Mouse (Mus musculus) C2C12 (cell line): ENCODE results near the gene Hbb-y. TPM values are rescaled to one million over a fixed set of nuclear protein-coding genes. Genes with fewer than 3 reads are reported as not detected.
"Not testable (repeated sequence)": the region's sequence is repeated elsewhere in the genome, so short reads cannot be mapped to it uniquely, and the experiment has no call there.

Experiments
- H3K27me3 ChIP-seq: one replicate; pipeline ENCODE4 v1.6.1; 2011; ENCODE audit not compliant: control insufficient read depth, insufficient read depth, insufficient read length
- H3K36me3 ChIP-seq: one replicate; pipeline ENCODE4 v1.6.1; 2011; ENCODE audit not compliant: control insufficient read depth, insufficient read depth
- H3K4me3 ChIP-seq: one replicate; pipeline ENCODE4 v1.5.1; 2011; ENCODE audit warnings: mild to moderate bottlenecking, control low read depth; ENCODE audit not compliant: poor library complexity, insufficient read depth, severe bottlenecking
- H3K79me2 ChIP-seq: one replicate; pipeline ENCODE4 v1.6.1; 2011; ENCODE audit not compliant: control insufficient read depth, insufficient read depth
- H3K79me3 ChIP-seq: one replicate; pipeline ENCODE4 v1.6.1; 2011; ENCODE audit warnings: low read depth, control low read depth
- H3ac ChIP-seq: one replicate; pipeline ENCODE3; 2011; ENCODE audit warnings: low read depth; ENCODE audit not compliant: control insufficient read depth, insufficient read length
- CEBPB ChIP-seq: IDR thresholded peaks from one replicate; pipeline ENCODE4 v1.6.1; 2011; ENCODE audit warnings: low read depth, mild to moderate bottlenecking, control low read depth, moderate library complexity
- CTCF ChIP-seq: IDR thresholded peaks from one replicate; pipeline ENCODE4 v1.5.1; 2011; ENCODE audit not compliant: control insufficient read depth, insufficient read depth, insufficient read length
- FOSL1 ChIP-seq: IDR thresholded peaks from one replicate; pipeline ENCODE4 v1.8.0; 2011; ENCODE audit warnings: mild to moderate bottlenecking, low read length; ENCODE audit not compliant: poor library complexity, insufficient read depth, severe bottlenecking
- MAX ChIP-seq: IDR thresholded peaks from one replicate; pipeline ENCODE4 v1.6.1; 2011; ENCODE audit warnings: mild to moderate bottlenecking, control low read depth
- MYOD1 ChIP-seq: IDR thresholded peaks from one replicate; pipeline ENCODE4 v1.6.1; 2011; ENCODE audit warnings: low read depth; ENCODE audit not compliant: control insufficient read depth, insufficient read length
- MYOG ChIP-seq: IDR thresholded peaks from one replicate; pipeline ENCODE4 v1.6.1; 2011; ENCODE audit not compliant: control insufficient read depth, insufficient read length; ENCODE audit errors: extremely low read depth
- USF1 ChIP-seq: IDR thresholded peaks from one replicate; pipeline ENCODE4 v1.6.1; 2011; ENCODE audit warnings: low read depth, mild to moderate bottlenecking, control low read depth, moderate library complexity
- polyA plus RNA-seq: library from polyadenylated mRNA; unstranded; fragments of >200 nt; fragmentation: generic; extraction: Trizol; gene quantifications from one replicate; pipeline ENCODE4 v1.2.1, GENCODE M21; 2012; ENCODE audit warnings: missing spikeins

Hbb-y gene
- polyA plus RNA-seq, 1 experiment, result not detected

- no peaks in the 10 kb centered on the region for H3K36me3 ChIP-seq
- H3K4me3 ChIP-seq, result no peak overlapping the region
- H3K27me3 ChIP-seq, result no peaks in the 10 kb centered on the region
- no peaks in the 10 kb centered on the region for H3K79me3 ChIP-seq
- TF ChIP-seq CTCF (no peak), USF1 (no peak), MYOD1 (no peak), FOSL1 (no peak), MAX (no peak), CEBPB (no peak), MYOG (no peak)
- no peaks in the 10 kb centered on the region for H3K79me2 ChIP-seq
- H3ac ChIP-seq, result no peak overlapping the region
Observed at GRCm38 (mm10) chr7:103825536-103826254, 27.3 kb downstream of the Hbb-y start.

GRCm38 (mm10) chr7:103824597-103824996 is 28.4 kb downstream of the Hbb-y start:
- Histone ChIP-seq H3K27me3 (no peaks in the 10 kb centered on the region), H3K36me3 (no peaks in the 10 kb centered on the region), H3ac (no peak overlapping the region), H3K4me3 (no peak overlapping the region), H3K79me2 (no peaks in the 10 kb centered on the region), H3K79me3 (no peaks in the 10 kb centered on the region)
- TF ChIP-seq USF1 (no peak), CTCF (no peak), MYOD1 (no peak), CEBPB (no peak), FOSL1 (no peak), MYOG (no peak), MAX (no peak)

GRCm38 (mm10) chr7:103815085-103815484 is 37.9 kb downstream of the Hbb-y start:
- H3ac ChIP-seq, H3K4me3 ChIP-seq, H3K27me3 ChIP-seq, H3K36me3 ChIP-seq, H3K79me3 ChIP-seq, H3K79me2 ChIP-seq: not testable (repeated sequence)

- no peaks in the 10 kb centered on the region for H3K79me3 ChIP-seq
- H3K4me3 ChIP-seq, result no peak within 1 kb of the TSS
- H3K27me3 ChIP-seq, result no peaks in the 10 kb centered on the region
- H3ac ChIP-seq, result no peak within 1 kb of the TSS
- no peaks in the 10 kb centered on the region for H3K79me2 ChIP-seq
- no peaks in the 10 kb centered on the region for H3K36me3 ChIP-seq
- TF ChIP-seq MYOG (no peak), USF1 (no peak)
Observed at GRCm38 (mm10) chr7:103813766-103814165, 39.2 kb downstream of the Hbb-y start, which contains the start of gene Hbb-bt. Hbb-bt (minus strand) TSS chr7:103813996.

GRCm38 (mm10) chr7:103813152-103813551 is 39.9 kb downstream of the Hbb-y start:
- not testable (repeated sequence) for H3K36me3 ChIP-seq, H3ac ChIP-seq, H3K27me3 ChIP-seq, H3K4me3 ChIP-seq, H3K79me3 ChIP-seq, H3K79me2 ChIP-seq

- TF ChIP-seq USF1, result no peak
- TF ChIP-seq CTCF, result no peak
- H3K79me2 ChIP-seq, result no peaks in the 10 kb centered on the region
- H3K4me3 ChIP-seq, result no peak overlapping the region
- no peaks in the 10 kb centered on the region for H3K36me3 ChIP-seq
- H3ac ChIP-seq, result no peak overlapping the region
- no peaks in the 10 kb centered on the region for H3K27me3 ChIP-seq
- H3K79me3 ChIP-seq, result no peaks in the 10 kb centered on the region
Observed at GRCm38 (mm10) chr7:103812174-103812573, 40.8 kb downstream of the Hbb-y start.

GRCm38 (mm10) chr7:103811223-103811845 is 41.7 kb downstream of the Hbb-y start:
- Histone ChIP-seq H3K27me3 (no peaks in the 10 kb centered on the region), H3ac (no peak overlapping the region), H3K79me3 (no peaks in the 10 kb centered on the region), H3K4me3 (no peak overlapping the region), H3K79me2 (no peaks in the 10 kb centered on the region), H3K36me3 (no peaks in the 10 kb centered on the region)
- no peak for TF ChIP-seq MYOG
- no peak for TF ChIP-seq FOSL1
- TF ChIP-seq CTCF, result no peak
- TF ChIP-seq USF1, result no peak
- no peak for TF ChIP-seq MAX
- TF ChIP-seq MYOD1, result no peak
- TF ChIP-seq CEBPB, result no peak
